Mouse (Mus musculus): ENCODE measurements at regions not wholly inside any gene's neighbourhood (a gene's known extent, or its start where the extent isn't known, plus 50 kb on each side); places are given as distances from the start of the nearest gene placed in this dataset.

- TF ChIP-seq CTCF (conservative IDR thresholded peaks at IDR 0.05; ENCODE audit: insufficient read depth, insufficient read length, low read depth, low read length) = no peak
- TF ChIP-seq POLR2A (IDR thresholded peaks at IDR 0.05; ENCODE audit: low read depth, low read length) = no peak
These were observed 757.0 kb upstream of the Klhl29 start for GRCm38 (mm10) chr12:6132451-6132850.
